In genomic region chr15:12068395-12069218, GRCm38 (mm10) we compare ENCODE assay signal across 11 mouse cellular contexts. TPM values are rescaled to one million over a fixed set of nuclear protein-coding genes. Genes with fewer than 3 reads are reported as not detected.
DNase-seq lines count a peak whose midpoint lies in the region; ATAC-seq and TF ChIP-seq lines count a peak whose summit lies in the region.
"Had no signal": no experiment of that assay in that cellular context is flagged by ENCODE, and none has a peak within 500 bp of the region (broad histone marks: within the 10 kb centered on the region; RNA-seq: fewer than 3 reads in every experiment).

No protein-coding gene starts in this region.

- DNase-seq in kidney, postnatal 4 days = peak; percentile 21 to 47
- DNase-seq in kidney, adult 9 months = no peak
- DNase-seq in embryo, embryonic 11 days = peak; percentile 43
- DNase-seq in embryonic facial prominence, embryonic 14.5 days (ENCODE audit: low spot score) = peak; percentile 84
- DNase-seq in limb, embryonic 14.5 days (ENCODE audit: low spot score) = peak; percentile 78
- no peak for DNase-seq in left cerebral cortex, postnatal 25 days (ENCODE audit: low spot score in 2 of 2)
- DNase-seq: cerebellum, adult 9-11 months had no signal

- 42% methylated on average over 9 of the region's 9 CpGs for WGBS in embryonic facial prominence, embryonic 14.5 days
- WGBS in limb, embryonic 14.5 days = 23% methylated on average over 9 of the region's 9 CpGs
- 69% methylated on average over 9 of the region's 9 CpGs for WGBS in hindbrain, embryonic 12.5 days

- no peaks in the 10 kb centered on the region for H3K36me3 ChIP-seq in embryonic facial prominence, embryonic 14.5 days (ENCODE audit: control insufficient read depth, insufficient read depth, low read length)
- no peaks in the 10 kb centered on the region for H3K36me3 ChIP-seq in limb, embryonic 14.5 days (ENCODE audit: control insufficient read depth, insufficient read depth, low read length)
- no peaks in the 10 kb centered on the region for H3K36me3 ChIP-seq in hindbrain, embryonic 12.5 days

- no peaks in the 10 kb centered on the region for H3K27me3 ChIP-seq in embryonic facial prominence, embryonic 14.5 days (replicated peaks; ENCODE audit: control insufficient read depth, insufficient read depth, low read length)
- no peaks in the 10 kb centered on the region for H3K27me3 ChIP-seq in limb, embryonic 14.5 days (ENCODE audit: control insufficient read depth, insufficient read depth, low read length)
- no peaks in the 10 kb centered on the region for H3K27me3 ChIP-seq in hindbrain, embryonic 12.5 days

- H3K4me1 ChIP-seq in embryonic facial prominence, embryonic 14.5 days (ENCODE audit: control insufficient read depth, insufficient read depth, low read length) = peaks cover 20% of the 10 kb centered on the region
- peaks cover 35% of the 10 kb centered on the region for H3K4me1 ChIP-seq in limb, embryonic 14.5 days (ENCODE audit: control insufficient read depth, insufficient read depth, low read length)
- H3K4me1 ChIP-seq in hindbrain, embryonic 12.5 days = peaks cover 3% of the 10 kb centered on the region

- H3K4me2 ChIP-seq in embryonic facial prominence, embryonic 14.5 days (ENCODE audit: low read depth, low read length) = no peak overlapping the region; the same call in 1 of the 2 replicates
- H3K4me2 ChIP-seq in limb, embryonic 14.5 days (replicated peaks; ENCODE audit: low read depth, low read length, severe bottlenecking) = peak overlapping the region; percentile 5; the same call in 1 of the 2 replicates
- H3K4me2 ChIP-seq in hindbrain, embryonic 12.5 days (replicated peaks) = no peak overlapping the region

- TF ChIP-seq POLR2A in limb, embryonic 14.5 days (IDR thresholded peaks at IDR 0.05; ENCODE audit: borderline replicate concordance, extremely low read depth, insufficient read depth, insufficient read length) = no peak

- peak; percentile 79 for ATAC-seq in embryonic facial prominence, embryonic 14.5 days (ENCODE audit: low read depth)
- peak; percentile 85 for ATAC-seq in limb, embryonic 14.5 days (ENCODE audit: low FRiP score, low read depth)
- ATAC-seq in erythroblast, adult 5-6 weeks (replicated peaks; ENCODE audit: low FRiP score, poor library complexity, severe bottlenecking) = no peak
- ATAC-seq in hindbrain, embryonic 12.5 days (ENCODE audit: low FRiP score) = no peak
- ATAC-seq: forebrain, embryonic 16.5 days had no signal

- H3K9me3 ChIP-seq in embryonic facial prominence, embryonic 14.5 days (ENCODE audit: control insufficient read depth, low read length) = no peaks in the 10 kb centered on the region
- H3K9me3 ChIP-seq in limb, embryonic 14.5 days (ENCODE audit: control insufficient read depth, low read length) = no peaks in the 10 kb centered on the region
- 0 out of 2 replicates have a peak, but pooled peaks cover 10% of the 10 kb centered on the region for H3K9me3 ChIP-seq in hindbrain, embryonic 12.5 days (replicated peaks)

- no peak overlapping the region for H3K4me3 ChIP-seq in embryonic facial prominence, embryonic 14.5 days (ENCODE audit: low read depth, low read length)
- no peak overlapping the region for H3K4me3 ChIP-seq in limb, embryonic 14.5 days (replicated peaks; ENCODE audit: low read length)
- no peak overlapping the region for H3K4me3 ChIP-seq in hindbrain, embryonic 12.5 days

- no peak overlapping the region for H3K9ac ChIP-seq in embryonic facial prominence, embryonic 14.5 days (ENCODE audit: low read depth, low read length)
- H3K9ac ChIP-seq in limb, embryonic 14.5 days (ENCODE audit: low read depth, low read length, severe bottlenecking) = no peak overlapping the region
- H3K9ac ChIP-seq in hindbrain, embryonic 12.5 days = no peak overlapping the region
- H3K9ac ChIP-seq: liver, embryonic 14.5 days had no signal

- peak overlapping the region; percentile 79 for H3K27ac ChIP-seq in embryonic facial prominence, embryonic 14.5 days (replicated peaks; ENCODE audit: low read depth, low read length)
- H3K27ac ChIP-seq in limb, embryonic 14.5 days (replicated peaks; ENCODE audit: low read depth, low read length) = peak overlapping the region; percentile 79
- no peak overlapping the region for H3K27ac ChIP-seq in hindbrain, embryonic 12.5 days
- H3K27ac ChIP-seq: liver, embryonic 14.5 days had no signal

- intact Hi-C loops in left cerebral cortex, postnatal 25 days (cut with DNase I) = no loop called here

RNA-seq across cellular contexts. Expression of gene Zfr, which starts 49.0 kb away (rescaled TPM):
- polyA plus RNA-seq in embryonic facial prominence, embryonic 14.5 days (2014; fragmentation: Nextera tagmentation; extraction: Ambion mirVana) = 138 and 161 TPM in 2 replicates
- polyA plus RNA-seq in limb, embryonic 14.5 days (2012; rRNA removed) = 91.6 and 142 TPM in 2 replicates
- 160 and 166 TPM in 2 replicates for polyA plus RNA-seq in limb, embryonic 14.5 days (2014; fragmentation: Nextera tagmentation; extraction: Ambion mirVana)
- 45.6 and 46.5 TPM in 2 replicates for total RNA-seq in erythroblast, adult 5-6 weeks (2015; ENCODE audit: low replicate concordance)
- 27.8 and 32.2 TPM in 2 replicates for total RNA-seq in erythroblast, adult 5-6 weeks (2017; ENCODE audit: low replicate concordance)
- 100 to 1,000 TPM; 353 to 361 TPM for total RNA-seq in left cerebral cortex, postnatal 25 days (2021)
- polyA plus RNA-seq in hindbrain, embryonic 12.5 days (2016; fragmentation: Nextera tagmentation; extraction: Ambion mirVana) = 127 and 132 TPM in 2 replicates

Comparison
In these comparisons a context has a peak if more than half of its experiments do, and no peak if none do; other contexts are left out.
1. DNase-seq: peak in kidney, postnatal 4 days (2 of 2), embryo, embryonic 11 days (single experiment), embryonic facial prominence, embryonic 14.5 days (single experiment) and limb, embryonic 14.5 days (single experiment); none in kidney, adult 9 months (single experiment) and left cerebral cortex, postnatal 25 days (0 of 2).
2. ATAC-seq: peak in embryonic facial prominence, embryonic 14.5 days (single experiment) and limb, embryonic 14.5 days (single experiment); none in erythroblast, adult 5-6 weeks (single experiment) and hindbrain, embryonic 12.5 days (single experiment).